Mouse (Mus musculus) erythroblast, embryonic 14.5 days (primary cell): ENCODE measurements around the gene Dnah6. TPM values are rescaled to one million over a fixed set of nuclear protein-coding genes. Genes with fewer than 3 reads are reported as not detected.

Experiments used
- H3K27me3 ChIP-seq: 2 replicates; pipeline ENCODE4 v1.6.1; 2012; ENCODE audit warnings: inconsistent platforms; ENCODE audit not compliant: control insufficient read depth
- H3K36me3 ChIP-seq: 2 replicates; pipeline ENCODE4 v1.6.1; 2012; ENCODE audit warnings: mild to moderate bottlenecking, inconsistent platforms; ENCODE audit not compliant: control insufficient read depth
- H3K4me1 ChIP-seq: 2 replicates; pipeline ENCODE4 v1.6.1; 2012; ENCODE audit warnings: inconsistent platforms; ENCODE audit not compliant: control insufficient read depth
- H3K4me3 ChIP-seq: replicated peaks from 2 replicates; pipeline ENCODE3; 2012; ENCODE audit warnings: moderate library complexity, mild to moderate bottlenecking, inconsistent platforms
- H3K9me3 ChIP-seq: 2 replicates; pipeline ENCODE4 v1.6.1; 2012; ENCODE audit warnings: low read length, inconsistent platforms, mixed read lengths; ENCODE audit not compliant: control insufficient read depth
- GATA1 ChIP-seq: IDR thresholded peaks from 2 replicates; pipeline ENCODE4 v1.6.1; 2012; ENCODE audit warnings: low read length, inconsistent platforms, mixed read lengths
- TAL1 ChIP-seq: IDR thresholded peaks from 3 replicates; pipeline ENCODE4 v1.6.1; 2012; ENCODE audit warnings: low read length, inconsistent platforms, mixed read lengths
- polyA plus RNA-seq: library from polyadenylated mRNA; stranded (reverse); fragments of >175 nt; gene quantifications from 2 replicates; pipeline ENCODE4 v1.2.3, GENCODE M21; 2012

Gene Dnah6
- polyA plus RNA-seq, 1 experiment = under 0.01 TPM

DNA sequence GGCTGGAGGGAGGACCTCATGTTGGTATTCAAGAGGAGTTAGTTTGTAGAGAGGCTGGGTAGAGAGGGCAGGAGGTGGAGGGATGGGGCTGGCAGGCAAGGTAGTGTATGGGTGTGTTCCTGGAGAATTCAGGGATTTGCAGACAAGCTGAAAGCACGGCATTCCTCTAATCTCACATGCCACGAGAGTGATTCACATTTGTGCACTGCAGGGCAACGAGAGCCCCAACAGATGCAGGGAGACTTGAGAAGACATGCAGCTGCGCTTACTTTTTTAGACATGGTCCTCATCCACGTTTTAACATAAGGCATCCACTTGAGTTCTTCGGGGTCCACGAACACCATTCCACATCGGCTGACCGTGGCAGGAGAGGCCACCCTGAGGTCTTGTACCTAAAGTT, 93.9 kb downstream of the Dnah6 start:
- TF ChIP-seq GATA1 (no peak), TAL1 (no peak)
- H3K4me3 ChIP-seq = no peak overlapping the region
- H3K36me3 ChIP-seq = no peaks in the 10 kb centered on the region
- no peaks in the 10 kb centered on the region for H3K9me3 ChIP-seq
- no peaks in the 10 kb centered on the region for H3K4me1 ChIP-seq
- no peaks in the 10 kb centered on the region for H3K27me3 ChIP-seq

DNA sequence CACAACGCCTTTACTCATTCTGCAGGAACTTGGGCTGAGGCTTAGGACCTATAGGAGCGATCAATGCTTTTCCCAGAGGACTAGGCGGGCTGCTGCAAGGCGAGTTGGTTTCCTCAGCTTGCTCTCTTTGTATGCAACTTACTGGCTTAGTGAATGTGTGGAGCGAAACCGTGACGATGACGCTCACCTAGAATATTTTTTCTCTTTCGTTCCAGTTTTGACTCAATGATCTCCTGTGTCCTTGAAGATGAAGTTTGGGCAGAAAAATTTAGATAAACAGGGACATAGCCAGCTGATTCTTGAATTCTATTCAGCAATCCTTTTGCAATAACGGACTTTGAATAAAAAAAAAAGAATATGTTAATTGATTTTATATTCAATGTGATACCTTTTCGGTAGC, 101.1 kb downstream of the Dnah6 start:
- no peaks in the 10 kb centered on the region for H3K9me3 ChIP-seq
- TF ChIP-seq GATA1 (no peak), TAL1 (no peak)
- no peaks in the 10 kb centered on the region for H3K4me1 ChIP-seq
- H3K4me3 ChIP-seq = no peak overlapping the region
- H3K36me3 ChIP-seq = no peaks in the 10 kb centered on the region
- H3K27me3 ChIP-seq = no peaks in the 10 kb centered on the region

DNA sequence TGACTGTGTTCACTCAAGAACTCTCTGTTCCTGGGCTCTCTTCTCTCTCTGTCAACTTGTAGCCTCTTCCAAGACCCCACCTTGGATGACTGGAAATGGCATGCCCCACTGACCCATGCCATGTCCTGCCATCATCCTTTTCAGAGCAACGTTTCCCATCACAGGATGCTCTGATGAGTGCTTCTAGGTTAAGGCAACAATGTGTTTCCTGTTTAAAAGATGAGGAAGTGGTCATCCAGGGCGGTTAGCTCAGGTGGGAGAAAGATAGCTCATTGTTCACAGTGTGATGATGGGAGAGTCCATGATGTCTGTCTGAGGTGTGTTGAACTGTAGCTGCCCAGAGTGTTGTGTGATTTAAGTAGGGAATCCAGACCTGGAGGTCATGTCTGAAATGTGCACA, 107.6 kb downstream of the Dnah6 start:
- TF ChIP-seq GATA1 (no peak), TAL1 (no peak)
- no peaks in the 10 kb centered on the region for H3K36me3 ChIP-seq
- no peak overlapping the region for H3K4me3 ChIP-seq
- no peaks in the 10 kb centered on the region for H3K9me3 ChIP-seq
- H3K4me1 ChIP-seq = no peaks in the 10 kb centered on the region
- H3K27me3 ChIP-seq = no peaks in the 10 kb centered on the region

DNA sequence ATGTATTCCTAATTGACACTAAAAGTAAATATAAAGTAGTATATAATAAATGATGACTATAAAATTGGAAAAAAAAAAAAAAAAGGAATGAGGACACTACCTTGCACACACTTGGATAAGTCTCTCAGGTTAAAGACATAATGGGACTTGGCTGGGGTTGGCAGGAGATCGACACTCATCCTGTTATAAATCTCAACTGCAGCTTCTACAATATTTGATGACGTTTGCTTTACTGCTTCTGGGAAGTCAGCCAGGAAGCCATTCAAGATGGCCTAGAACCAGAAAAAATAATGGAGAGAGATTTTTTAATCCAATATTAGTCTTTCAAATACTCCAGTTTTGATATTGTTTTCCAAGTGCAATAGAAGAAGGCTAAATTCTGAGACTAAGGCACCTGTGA, 108.1 kb downstream of the Dnah6 start:
- no peaks in the 10 kb centered on the region for H3K9me3 ChIP-seq
- no peaks in the 10 kb centered on the region for H3K4me1 ChIP-seq
- H3K36me3 ChIP-seq = no peaks in the 10 kb centered on the region
- TF ChIP-seq TAL1 (no peak), GATA1 (no peak)
- no peak overlapping the region for H3K4me3 ChIP-seq
- no peaks in the 10 kb centered on the region for H3K27me3 ChIP-seq

DNA sequence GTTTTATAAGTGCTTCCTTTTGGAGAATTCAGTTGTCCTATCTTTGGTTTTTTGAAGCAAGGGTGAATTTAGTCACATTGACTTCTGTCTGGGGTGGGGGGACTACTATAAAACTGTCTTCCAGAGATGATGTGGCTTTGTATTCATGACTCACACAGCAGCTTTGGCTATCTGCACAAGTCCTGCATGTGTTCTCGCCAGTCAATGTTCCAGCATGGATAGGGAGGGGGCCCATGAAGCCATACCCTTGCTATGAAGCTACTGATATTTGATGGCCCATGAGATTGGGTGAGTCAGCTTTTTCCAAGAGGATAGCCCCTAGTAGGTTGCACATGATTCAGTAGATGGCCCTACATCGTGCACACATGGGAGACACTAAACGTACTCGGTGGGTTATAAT, 128.3 kb downstream of the Dnah6 start:
- H3K9me3 ChIP-seq = peaks cover 6% of the 10 kb centered on the region; the same call in 1 of the 2 replicates
- no peaks in the 10 kb centered on the region for H3K27me3 ChIP-seq
- no peak overlapping the region for H3K4me3 ChIP-seq
- no peaks in the 10 kb centered on the region for H3K4me1 ChIP-seq
- no peaks in the 10 kb centered on the region for H3K36me3 ChIP-seq
- no peak for TF ChIP-seq TAL1
- no peak for TF ChIP-seq GATA1

DNA sequence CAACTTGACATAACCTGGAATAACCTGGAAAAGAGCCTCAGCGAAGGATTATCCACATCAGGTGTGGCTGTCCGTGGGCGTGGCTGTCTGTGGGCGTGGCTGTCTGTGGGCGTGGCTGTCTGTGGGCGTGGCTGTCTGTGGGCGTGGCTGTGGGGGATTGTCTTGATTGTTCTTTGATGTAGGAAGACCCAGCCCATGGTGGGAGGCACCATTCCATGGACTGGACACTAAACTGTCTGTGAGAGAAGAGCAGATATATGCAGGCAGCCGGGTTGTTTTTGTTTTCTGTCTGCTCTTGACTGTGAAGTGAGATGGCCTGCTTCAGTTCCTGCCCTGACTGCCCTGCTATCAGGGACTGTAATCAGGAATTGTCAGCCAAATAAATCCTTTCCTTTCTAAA, 130.6 kb downstream of the Dnah6 start:
- Histone ChIP-seq H3K36me3 (no peaks in the 10 kb centered on the region), H3K9me3 (peaks cover 6% of the 10 kb centered on the region; the same call in 1 of the 2 replicates), H3K4me1 (no peaks in the 10 kb centered on the region), H3K27me3 (no peaks in the 10 kb centered on the region), H3K4me3 (no peak overlapping the region)
- TF ChIP-seq TAL1 = no peak
- TF ChIP-seq GATA1 = no peak

GRCm38 (mm10) chr6:73082571-73082970, 138.9 kb downstream of the Dnah6 start:
- TF ChIP-seq GATA1 (no peak), TAL1 (no peak)

DNA sequence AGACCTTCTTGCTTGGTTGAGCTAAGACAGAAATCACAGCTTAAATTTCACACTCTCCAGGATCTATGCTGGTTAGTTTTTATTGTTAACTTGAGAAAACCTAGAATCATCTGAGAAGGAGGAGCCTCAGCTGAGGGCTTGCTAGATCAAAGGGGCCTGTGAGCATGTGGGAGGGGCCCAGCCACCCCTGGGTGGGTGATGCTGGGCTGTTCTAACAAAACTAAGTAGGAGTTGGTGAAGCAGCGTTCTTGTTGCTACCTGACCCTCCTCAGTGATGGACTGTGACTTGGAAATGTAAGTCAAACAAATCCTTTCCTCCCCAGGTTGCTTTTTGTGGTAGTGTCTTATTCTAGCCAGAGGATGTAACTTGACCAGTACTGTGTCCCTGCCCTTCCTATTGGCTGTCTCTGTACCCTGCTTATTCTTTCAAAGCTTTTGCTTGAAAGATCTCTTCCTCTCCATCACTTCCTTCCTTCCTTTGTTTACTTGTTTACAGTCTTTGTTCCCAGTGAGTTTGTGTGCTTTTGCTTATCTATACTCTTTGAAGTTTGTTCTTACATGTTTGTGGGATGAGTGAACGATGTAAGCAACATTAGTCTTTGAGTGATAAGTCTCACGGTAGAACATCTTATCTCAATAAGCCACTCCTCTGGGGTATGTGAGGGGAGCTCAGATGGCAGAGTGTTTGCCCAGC, 149.2 kb downstream of the Dnah6 start:
- Histone ChIP-seq H3K4me3 (no peak overlapping the region), H3K4me1 (no peaks in the 10 kb centered on the region), H3K36me3 (no peaks in the 10 kb centered on the region), H3K9me3 (no peaks in the 10 kb centered on the region), H3K27me3 (no peaks in the 10 kb centered on the region)
- TF ChIP-seq TAL1 (no peak), GATA1 (no peak)

More at GRCm38 (mm10) chr6:73082571-73082970, 138.9 kb downstream of the Dnah6 start:
- H3K36me3 ChIP-seq = no peaks in the 10 kb centered on the region
- H3K4me3 ChIP-seq = no peak overlapping the region
- H3K27me3 ChIP-seq = no peaks in the 10 kb centered on the region
- H3K4me1 ChIP-seq = no peaks in the 10 kb centered on the region
- no peaks in the 10 kb centered on the region for H3K9me3 ChIP-seq

GRCm38 (mm10) chr6:73071214-73071613, 150.2 kb downstream of the Dnah6 start:
- H3K9me3 ChIP-seq = no peaks in the 10 kb centered on the region
- no peaks in the 10 kb centered on the region for H3K4me1 ChIP-seq
- TF ChIP-seq GATA1 (no peak), TAL1 (no peak)
- no peaks in the 10 kb centered on the region for H3K36me3 ChIP-seq
- no peaks in the 10 kb centered on the region for H3K27me3 ChIP-seq
- no peak overlapping the region for H3K4me3 ChIP-seq

DNA sequence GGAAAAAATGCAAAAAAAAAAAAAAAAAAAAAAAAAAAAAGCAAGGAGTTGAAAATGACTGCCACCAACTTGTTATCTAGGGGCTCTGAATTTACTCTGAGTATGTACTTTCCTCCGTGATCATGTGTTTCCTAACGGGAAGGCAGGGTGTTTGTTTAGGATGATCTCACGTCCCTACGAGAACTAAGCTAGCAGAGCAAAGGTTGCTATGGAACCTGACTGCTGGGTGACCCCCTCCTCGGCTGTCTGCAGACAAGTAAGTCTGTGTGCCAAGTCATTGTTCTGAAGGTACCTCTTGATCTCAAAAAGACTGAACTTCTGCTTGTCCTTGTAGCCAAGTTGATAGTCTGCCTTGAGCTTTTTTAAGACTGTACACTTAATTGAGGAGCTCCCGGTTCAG, 150.8 kb downstream of the Dnah6 start:
- Histone ChIP-seq H3K27me3 (no peaks in the 10 kb centered on the region), H3K4me3 (no peak overlapping the region), H3K36me3 (no peaks in the 10 kb centered on the region), H3K4me1 (no peaks in the 10 kb centered on the region), H3K9me3 (no peaks in the 10 kb centered on the region)
- TF ChIP-seq GATA1 = no peak
